Mouse (Mus musculus) right cerebral cortex, postnatal 25 days (tissue): Measurements from ENCODE around the gene Tuba3b.

Source experiments
- DNase-seq: peaks from one replicate; pipeline ENCODE4 v3.0.0; 2022

Tuba3b gene

DNA sequence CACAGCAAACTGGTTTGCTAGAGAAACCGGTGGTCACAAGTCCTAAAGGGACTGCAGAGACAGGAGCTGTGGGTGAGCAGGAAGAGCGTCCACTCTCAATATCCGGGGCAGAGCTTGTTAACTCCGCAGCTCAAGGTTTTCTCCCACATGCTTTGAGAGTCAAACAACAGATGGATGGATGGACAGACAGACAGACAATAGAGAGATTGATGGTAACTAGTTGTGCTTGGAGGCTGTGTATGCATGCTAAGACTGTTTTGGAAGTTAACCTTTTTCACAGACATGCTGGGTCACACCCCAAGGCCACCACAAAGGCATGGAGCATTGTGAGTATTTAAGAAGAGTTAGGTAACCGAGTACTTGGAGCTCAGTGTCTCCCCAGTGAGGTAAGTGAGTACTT is 6.9 kb upstream of the Tuba3b start:
- DNase-seq, result no peak

DNA sequence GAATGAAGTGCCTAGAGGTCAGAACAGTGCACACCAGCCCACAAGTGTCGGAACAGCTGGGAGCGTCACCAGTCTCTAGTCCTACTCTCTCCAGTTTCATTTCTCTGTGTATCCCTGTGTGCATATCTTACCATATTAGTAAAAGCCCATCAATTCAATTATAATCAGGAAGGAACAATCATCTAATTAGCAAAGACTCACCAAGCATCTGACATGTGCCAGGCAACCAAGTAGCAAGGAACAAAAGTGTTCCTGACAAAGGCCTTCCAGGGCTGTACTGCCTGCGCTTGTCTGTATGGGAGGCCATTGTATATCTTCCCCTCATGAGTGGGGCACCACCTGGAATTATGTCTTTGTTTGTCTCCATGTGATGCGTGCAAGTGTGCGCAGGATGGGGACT is 4.7 kb upstream of the Tuba3b start:
- no peak for DNase-seq

DNA sequence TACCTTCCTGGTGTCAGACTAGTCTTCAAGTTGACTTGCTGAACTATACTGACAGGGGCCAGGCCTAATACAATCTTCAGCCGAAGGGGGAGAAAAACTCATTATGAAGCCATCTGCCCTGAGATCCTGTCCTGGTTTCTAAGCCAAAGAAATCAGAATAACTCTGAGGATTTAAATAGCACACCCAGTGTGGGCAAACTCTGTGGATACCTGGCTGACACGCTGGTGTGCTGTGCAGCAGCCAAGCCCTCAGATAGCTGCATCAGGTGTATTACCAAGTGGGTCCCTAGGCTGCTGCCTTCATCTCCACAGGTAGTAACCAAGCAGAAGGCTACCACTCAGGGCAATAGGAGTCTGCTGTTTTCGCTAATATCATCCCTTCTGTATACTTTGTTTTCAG is 2.9 kb upstream of the Tuba3b start:
- DNase-seq, result no peak

DNA sequence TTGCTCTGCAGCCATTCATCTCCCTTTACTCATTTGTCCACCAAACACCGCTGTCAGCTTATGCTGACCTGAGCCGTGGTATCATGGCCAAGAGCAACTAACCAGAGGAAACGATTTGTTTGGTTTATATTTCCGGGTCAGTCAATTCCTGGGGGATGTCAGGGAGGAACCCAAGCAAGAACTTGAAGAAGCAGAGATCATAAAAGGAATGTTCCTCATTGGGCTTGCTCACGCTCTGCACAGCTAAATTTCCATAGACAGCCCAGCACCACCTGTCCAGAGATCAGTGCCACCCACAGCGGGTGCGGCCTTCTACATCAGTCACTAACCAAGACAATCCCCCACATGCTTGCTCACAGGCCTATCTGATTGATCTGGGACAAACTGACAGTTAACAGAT is 1.3 kb upstream of the Tuba3b start, which contains the start of gene Lmntd1:
TSS of gene Lmntd1 (minus strand) at position 101 of the 400 bp plus-strand sequence.
- DNase-seq, result no peak

DNA sequence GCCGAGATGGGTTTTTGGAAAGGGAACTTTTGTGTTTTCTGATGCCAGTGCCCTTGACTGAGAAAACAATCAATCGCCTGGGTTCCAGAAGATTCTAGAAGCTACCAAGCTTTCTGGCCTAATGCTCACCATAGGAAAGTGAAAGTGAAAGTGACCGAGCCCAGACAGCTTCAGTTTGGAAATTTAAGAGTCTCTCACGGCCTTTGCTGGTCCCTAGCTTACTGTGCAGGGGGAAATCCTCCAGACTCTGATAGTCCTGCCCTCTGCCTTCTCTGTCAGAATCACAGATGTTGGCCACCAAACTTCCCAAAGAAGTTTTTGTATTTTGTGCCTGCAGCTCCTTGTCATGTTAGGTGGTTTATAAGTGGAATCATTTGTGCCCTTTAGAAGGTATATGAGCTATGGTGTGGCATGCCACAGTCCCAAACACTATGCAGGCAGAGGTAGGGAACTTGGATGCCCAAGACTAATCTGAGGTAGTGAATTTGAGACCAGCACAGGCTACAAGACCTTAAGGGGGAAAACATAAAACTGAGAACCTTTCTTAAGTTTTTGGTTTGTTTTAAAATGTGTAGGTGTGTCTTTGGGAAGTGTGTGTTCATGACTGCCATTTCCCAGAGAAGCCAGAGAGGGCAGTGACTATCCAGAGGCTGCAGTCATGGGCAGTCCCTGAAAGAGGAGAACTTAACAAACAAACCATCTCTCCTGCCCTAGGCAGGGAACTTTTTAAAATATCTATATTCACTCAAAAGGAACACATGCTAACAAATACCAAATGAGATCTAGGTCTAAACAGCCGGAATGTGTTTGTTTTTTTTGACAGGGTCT is 1.1 kb downstream of the Tuba3b start:
- no peak for DNase-seq

DNA sequence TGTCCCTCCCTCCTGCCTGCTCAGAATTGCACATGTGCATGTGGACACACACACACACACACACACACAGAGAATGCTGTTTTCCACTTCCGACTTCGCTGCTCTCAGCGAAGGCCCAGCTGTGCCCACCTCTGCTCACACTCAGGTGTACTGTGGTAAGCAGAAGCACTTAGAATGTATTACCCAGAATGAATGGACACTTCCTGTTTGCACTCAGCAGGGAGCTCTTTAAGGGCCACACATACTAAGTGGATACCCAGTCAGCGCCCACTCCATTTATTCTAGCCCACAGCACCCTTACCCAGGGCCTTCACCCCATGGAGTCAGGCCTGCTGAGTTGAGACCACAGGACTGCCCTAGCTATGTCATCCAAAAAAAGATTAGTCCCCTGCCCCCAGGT is 7.6 kb downstream of the Tuba3b start:
- no peak for DNase-seq

DNA sequence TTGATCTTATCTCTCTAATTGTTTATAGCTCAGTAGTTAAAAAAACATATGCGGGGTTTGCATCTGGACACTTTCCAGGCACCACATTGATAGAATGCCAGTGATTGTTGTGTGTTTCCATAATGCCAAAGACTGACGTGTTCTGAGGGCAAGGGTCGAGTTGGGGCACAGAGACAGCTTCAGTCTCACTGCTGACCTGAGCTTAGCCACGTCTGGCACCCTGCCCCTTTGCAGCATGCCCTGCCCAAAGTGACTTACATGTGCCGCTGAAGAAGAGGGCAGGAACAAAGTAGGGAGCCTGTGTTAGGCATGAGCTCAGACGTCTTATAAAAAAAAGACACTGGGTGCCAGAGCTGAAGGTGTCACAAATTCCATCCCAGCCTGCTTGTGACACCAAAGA is 14.7 kb downstream of the Tuba3b start:
- no peak for DNase-seq

DNA sequence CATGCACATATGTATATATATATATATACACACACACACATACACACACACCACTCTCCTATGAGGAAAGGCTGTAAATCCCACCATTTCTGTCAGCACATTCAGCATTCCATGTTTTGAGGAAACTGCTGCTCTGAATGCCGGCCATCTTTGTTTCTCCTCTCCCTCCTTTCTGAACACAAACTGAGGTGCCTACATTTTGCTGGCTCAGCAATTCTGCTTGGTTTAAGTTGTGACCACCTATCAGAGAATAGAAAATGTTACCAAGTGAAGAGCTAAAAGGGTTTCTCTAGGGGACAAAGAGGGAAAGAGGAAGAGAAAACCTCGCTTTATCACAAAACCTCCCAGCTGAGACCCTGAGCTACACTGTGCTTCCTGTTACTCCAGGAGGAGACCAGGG is 18.9 kb downstream of the Tuba3b start:
- DNase-seq, result no peak

DNA sequence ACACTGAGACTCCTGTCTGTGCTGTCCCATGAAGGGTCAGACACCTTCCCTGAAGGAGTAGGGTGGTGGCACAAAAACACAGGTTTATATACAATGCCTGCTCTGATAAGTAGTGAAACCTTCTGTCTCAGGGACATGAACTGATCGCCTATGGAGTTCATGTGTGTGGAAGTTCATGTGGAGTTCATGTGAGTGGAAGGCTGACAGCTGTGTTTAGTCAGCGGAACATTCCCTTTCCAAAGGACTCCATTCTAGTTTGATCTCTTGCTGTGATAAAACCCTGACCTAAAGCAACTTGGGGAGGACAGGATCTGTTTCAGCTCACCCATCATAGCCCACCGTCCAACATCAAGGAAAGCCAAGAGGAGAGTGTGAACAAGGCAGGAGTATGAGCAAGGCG is 21.1 kb downstream of the Tuba3b start:
- DNase-seq, result no peak

DNA sequence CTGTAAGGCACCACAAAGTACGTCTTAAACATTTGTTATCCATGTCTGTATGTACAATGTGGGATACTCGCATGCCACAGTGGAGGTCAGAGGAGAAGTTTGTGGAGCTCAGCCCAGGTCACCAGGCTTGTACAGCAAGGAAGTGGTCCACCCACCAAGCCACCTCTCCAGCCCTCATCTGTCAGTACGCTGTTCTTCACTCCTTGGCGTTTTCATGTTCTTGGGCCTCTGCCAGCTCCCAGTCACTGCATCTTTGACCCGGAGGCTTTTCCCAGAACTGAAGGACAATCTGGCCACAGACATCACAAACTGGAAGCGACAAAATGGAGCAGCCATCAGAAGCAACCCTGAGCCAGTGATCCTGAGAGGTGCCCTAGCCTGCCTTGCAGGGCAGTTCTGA is 22.7 kb downstream of the Tuba3b start:
- no peak for DNase-seq

DNA sequence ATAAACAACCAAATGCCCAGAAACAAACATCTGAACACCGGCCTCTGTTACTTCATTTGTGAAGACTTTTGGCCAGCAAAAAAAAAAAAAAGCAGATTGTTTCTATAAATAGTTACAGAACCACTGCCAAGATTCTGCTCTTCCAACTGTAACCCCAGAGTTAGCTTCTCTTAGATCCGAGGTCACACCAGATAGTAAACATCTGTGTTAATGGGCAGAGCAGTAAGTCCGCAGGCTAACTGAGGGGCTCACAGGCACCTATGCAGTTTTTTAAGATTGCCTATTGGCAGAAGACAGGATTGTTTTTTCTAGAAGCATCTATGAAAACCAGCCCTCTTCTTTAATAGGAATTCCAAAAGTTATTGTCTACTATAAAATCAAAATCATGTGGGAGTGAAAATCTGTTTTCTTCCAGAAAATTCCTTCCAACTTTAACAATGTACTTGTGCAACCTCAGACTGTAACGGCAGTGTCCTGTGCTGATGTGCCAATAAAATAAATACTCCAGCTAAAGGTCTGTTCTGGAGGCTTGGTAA is 25.5 kb downstream of the Tuba3b start:
- no peak for DNase-seq

DNA sequence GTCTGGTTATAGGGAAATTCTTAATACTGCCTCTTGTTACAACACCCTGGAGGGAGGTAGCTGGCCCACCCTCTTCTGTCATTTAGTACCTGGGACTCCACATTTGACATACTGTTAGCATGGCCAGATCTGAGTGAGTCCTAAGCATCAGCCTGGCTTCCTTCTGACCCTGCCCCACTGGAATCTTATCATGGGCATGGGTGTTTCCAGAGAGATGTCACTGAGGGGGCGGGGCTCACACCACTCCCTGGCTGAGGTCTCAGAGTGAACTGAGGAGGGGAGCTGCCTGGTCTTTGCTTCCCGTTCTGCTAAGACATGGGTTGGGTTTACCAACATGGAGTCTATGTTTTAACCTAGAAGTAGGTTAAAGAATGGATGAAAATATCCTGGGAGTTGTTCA is 36.4 kb downstream of the Tuba3b start:
- DNase-seq, result no peak

DNA sequence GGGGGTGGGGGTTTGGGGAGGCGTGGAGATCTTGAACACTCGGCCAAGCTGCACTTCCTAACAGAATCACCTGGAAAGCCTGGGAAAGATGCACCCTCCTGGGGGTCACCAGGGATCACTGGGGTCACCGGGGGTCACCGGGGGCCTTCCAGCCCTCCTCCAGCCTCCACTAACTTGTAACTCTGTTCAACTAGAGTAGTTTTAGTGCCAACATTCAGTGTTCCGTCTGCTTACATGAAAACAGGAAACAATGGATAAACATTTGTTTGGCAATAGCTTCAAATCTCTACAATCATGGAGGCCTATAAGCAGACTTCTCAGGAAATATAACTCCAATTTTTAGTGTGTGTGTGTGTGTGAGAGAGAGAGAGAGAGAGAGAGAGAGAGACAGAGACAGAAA is 37.4 kb downstream of the Tuba3b start:
- no peak for DNase-seq

DNA sequence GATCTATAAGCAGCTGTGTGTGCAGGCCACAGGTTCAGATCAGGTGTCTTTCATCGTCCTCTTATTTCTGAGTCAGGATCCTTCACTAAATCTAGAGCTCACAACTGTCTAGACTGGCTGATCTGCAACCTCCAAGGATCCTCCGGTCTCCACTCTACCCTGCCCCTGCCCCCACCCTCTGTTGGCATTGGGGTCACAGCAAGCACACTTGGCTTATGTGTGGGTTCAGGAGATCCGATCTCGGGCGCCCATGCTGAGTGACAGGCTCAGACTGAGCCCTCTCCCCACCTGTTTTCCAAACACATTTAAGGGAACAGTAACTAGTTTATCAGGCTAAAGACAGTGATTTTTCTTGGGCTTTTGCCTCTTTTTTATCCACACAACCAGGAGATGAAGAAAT is 38.1 kb downstream of the Tuba3b start:
- no peak for DNase-seq

DNA sequence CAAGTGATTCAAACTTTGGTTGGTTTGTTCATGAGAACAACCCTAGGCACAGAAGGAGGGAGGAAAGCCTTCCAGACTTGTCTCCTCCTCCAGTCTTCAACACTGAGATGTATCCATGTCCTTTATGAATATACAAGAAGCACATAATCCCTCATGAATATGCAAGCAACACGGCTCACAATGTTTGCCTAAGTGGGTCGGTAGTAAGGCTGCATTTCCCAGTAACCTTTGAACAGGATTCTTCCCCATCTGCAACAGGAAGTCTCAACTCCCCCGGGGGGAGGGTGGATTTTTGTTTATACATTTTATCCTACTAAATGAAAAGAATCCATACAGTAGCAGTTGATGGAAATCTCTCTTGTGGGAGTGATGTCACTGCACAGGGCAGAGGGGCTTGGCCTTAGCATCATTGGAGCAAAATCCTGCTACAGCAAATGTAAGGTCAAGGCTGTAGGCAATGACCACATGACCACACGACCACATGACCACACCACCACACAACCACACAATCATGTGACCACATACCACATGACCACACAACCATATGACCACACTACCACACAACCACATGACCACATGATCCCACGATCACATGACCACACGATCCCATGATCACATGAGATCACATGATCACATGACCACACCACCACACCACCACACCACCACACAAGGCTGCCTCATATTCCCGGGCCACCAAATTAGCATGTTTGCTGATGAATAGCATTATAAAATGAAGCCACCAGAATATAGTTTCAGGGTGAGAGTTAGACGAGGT is 38.7 kb downstream of the Tuba3b start:
- DNase-seq, result no peak

DNA sequence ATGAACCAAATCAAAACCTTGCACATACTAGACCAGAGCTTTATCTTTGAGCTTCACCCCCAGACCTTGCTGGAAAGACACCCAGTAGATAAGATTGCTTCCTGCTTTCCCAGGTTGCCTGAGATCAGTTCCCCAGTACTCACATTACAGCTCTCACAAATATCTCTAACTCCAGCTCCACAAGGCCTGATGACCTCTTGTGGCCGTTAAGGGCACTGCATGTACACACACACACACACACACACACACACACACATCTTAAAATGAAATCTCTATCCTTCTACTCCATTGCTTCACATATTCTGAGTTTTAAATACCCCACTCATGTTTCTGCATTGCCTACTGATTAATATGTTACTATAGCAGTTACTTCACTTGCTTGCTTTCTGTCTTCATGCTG is 40.1 kb downstream of the Tuba3b start:
- no peak for DNase-seq

DNA sequence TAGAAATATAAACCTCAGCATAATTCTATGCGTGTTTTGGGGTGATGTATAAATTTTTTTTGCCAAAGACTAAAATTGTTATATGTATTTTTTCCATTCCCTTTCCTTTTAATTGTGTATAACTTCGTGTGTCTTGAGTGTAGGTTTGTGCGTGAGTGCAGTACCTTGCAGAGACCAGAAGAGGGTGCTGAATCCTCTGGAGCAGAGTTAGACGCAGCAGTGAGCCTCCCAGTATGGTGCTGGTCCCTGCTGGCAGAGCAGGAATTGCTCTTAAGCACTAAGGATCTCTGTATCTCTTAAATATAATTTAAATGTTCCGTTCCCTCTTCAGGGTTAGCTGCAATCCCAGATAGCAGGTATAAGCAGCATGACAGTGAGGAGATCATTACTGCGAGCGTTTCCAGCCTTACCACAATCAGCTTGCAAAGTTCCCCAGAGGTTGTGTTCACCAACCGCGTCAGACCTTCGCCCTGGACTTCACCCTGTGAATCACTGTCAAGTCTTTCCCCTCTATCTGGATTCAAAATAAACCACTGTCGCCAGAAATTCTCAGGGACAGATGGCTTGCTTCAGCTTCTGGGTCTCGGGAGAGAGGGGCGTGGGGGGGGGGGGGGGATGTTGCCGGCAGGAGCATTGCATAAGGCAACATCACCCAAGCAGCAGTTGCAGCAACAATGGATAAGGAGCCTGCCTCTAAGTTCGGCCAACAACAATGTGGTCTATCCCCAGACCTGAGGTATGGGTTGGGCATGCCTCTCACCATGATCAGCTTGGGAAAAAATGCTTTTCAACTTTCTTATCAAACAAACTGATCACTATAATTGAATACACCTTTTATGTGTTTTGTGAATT is 41.4 kb downstream of the Tuba3b start:
- no peak for DNase-seq

DNA sequence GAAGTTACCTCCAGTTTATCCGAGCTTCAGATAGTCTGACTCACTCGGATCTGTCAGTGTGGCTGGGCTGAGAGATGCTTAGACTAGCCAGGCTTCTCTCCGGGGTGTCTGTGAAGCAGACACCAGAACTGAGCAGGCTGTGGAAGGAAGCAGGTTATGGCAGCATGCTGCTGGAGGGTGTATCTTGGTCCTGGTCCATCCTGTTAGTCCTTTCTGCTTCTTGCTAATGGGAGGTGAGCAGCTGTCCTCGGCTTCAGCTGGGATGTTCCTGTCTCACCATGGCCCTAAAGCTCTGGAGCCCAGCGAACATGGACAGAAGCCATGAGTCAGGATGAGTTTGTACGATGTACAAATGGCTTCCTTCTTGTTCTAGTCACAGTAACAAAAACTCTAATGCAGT is 43.6 kb downstream of the Tuba3b start:
- no peak for DNase-seq

DNA sequence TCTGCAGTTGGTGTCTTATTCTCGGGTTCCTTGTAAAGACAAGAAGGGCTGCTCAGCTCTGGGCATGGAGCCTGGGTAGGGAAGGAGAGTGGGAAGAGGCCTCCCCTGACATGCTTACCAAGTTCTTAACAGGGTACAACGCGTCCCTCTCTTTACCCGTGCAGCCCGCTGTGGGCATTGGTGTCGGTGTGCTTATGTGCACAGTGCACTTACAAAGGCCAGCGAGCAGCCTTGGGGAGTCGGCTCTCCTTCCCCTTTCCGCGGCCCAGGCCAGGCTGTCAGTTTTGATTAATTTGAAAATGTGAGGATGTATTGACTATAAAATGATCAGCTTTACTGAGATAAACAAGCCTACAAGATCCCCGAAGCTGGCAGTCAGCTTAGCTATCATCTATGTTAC is 45.4 kb downstream of the Tuba3b start:
- no peak for DNase-seq

DNA sequence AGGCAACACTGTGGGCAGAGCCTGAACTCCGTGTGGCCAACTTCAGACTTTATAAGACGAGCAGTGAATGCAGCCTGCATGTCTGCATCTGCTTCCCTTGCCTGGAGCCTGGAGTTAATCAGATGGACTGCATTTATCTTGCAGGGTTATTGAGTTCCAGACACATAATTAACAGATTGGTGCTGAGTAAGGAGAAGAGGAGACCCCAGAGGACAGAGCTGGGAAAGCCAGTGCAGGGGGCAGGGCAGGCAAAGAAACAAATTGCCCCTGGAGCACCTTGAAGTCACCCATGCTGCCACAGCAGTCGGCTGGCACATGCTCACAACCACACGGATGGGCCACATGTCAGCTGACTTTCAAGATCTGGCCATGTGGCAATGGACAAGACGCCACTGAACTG is 48.7 kb downstream of the Tuba3b start:
- DNase-seq, result no peak

DNA sequence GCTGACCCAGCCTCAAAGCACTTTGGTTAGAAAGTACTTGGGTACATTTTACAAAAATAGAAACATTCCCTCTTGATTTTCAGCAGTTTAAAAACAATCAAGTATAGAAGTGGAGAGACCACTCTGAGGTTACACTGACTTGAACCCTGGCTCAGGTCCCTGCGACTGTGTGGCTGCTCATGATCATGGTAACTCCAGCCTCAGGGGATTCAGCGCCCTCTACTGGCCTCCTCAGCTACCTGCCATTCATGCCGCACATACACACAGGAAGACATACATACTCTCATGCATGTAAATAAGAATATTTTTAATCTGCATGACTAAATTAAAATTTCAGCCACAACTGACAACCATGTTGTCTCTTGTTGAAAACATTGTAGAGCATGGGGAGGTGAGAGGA is 50.2 kb downstream of the Tuba3b start:
- no peak for DNase-seq

DNA sequence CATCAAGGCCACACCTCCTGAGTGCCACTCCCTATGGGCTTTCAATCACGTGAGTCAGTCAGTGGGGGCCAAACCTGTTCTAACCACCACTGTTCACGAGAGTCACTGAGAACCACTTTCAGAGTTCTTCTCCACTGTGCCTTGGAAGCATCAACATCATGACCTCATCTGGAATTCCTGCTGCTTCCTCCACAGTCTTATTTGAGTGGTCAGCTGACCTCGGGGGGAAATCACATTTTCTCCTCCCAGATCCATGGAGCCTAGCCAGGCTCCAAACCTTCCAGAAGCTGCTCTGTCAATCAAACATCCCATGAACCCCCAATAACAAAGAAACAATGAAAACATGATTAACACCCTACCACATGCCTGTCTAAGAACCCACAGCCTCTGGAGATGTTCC is 52.1 kb downstream of the Tuba3b start:
- DNase-seq, result no peak

DNA sequence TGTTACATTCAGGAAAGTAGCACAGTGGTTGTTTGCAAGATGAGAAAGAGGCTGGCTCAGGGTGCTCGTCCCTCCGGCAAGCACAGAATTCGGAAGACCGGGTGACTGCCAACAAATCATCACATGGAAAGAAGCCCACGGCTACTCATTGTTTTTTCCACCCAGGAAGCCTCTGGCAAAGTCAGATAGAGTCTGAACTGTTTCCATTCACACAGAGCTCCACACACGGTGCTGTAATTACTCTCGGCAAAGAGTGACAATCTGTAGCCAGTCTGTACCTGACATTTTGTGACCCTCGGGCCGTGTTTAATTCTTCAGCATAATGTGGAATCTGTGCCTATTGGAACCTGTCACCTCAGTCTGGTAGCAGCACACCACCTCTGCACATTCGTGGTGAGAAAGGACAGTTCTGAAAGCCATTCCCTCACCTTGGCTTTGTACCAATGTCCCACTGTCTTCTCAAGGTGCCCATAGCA is 54.1 kb downstream of the Tuba3b start:
- DNase-seq, result no peak
